Mouse (Mus musculus) urinary bladder, postnatal 36 days (tissue): Measurements from ENCODE around the gene Cldn17.

ENCODE experiments used
- DNase-seq, 2 experiments: peaks; one replicate each; pipeline ENCODE4 v3.0.0; 2022; ENCODE audit warnings: low spot score in 2 of 2, mixed read lengths in 1 of 2

Gene Cldn17

GRCm38 (mm10) chr16:88506878-88507277 is at the start of gene Cldn17:
Cldn17 (minus strand) TSS chr16:88506978.
- no peak for DNase-seq

- peak in 1 of 2 experiments; percentile 15 for DNase-seq
These were observed 35.7 kb upstream of the Cldn17 start for GRCm38 (mm10) chr16:88542488-88542887.

GRCm38 (mm10) chr16:88539841-88540487 is 33.2 kb upstream of the Cldn17 start:
- DNase-seq = no peak

GRCm38 (mm10) chr16:88511348-88511747 is 4.6 kb upstream of the Cldn17 start:
- no peak for DNase-seq

- DNase-seq = no peak
These were observed 1.4 kb upstream of the Cldn17 start for GRCm38 (mm10) chr16:88508150-88508549.

- DNase-seq = no peak
These were observed 440 bp downstream of the Cldn17 start for GRCm38 (mm10) chr16:88506338-88506737.

GRCm38 (mm10) chr16:88488096-88488495 is 18.7 kb downstream of the Cldn17 start:
- DNase-seq = no peak

- DNase-seq = no peak
These were observed 26.6 kb downstream of the Cldn17 start for GRCm38 (mm10) chr16:88480011-88480774.

GRCm38 (mm10) chr16:88463235-88463634 is 43.5 kb downstream of the Cldn17 start:
- DNase-seq = no peak
